Mouse (Mus musculus): ENCODE results near the gene Golga4. TPM values are rescaled to one million over a fixed set of nuclear protein-coding genes. Genes with fewer than 3 reads are reported as not detected.

The Golga4 gene
- polyA plus RNA-seq, 1 experiment: 19.4 TPM

DNA sequence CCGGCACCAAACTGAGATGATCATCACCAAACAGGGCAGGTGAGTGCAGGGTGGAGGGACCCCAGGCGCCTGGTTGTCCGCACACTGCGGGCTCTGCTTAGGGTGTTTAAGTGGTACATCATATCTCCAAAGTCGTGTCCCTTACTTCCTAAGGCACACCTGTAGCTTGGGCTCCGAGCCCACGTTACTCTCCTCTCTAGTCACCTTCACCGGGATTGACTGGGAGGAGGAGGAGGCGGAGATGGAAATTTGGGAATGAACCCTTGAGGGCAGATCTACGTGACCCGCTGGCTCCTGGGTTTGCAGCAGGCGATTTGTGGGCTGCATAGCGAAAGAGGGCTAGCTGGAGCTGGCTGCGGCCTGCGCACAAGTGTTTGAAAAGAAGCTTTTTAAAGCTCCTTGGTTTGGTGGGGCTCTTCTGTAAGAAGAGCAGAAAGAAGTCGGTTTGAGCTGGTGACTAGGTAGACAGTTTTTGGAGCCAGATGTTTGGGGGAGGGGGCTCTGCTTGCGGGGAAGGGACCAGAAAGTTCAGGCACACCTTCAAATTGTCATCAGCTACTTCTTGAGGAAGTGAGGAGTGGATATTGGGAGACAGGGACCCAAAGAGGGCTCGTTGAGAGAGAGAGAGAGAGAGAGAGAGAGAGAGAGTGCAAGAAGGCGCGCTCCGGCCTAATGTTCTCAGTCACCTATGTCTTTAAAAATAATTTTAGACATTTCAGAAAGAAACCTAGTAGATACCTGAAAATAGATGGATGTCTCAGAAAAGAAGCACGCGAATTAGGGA, 26.4 kb upstream of the Golga4 start:
- Histone ChIP-seq H3K4me1 (replicated peaks; ENCODE audit: control insufficient read depth, insufficient read depth, low read length) (peaks cover 21% of the 10 kb centered on the region), H3K4me3 (ENCODE audit: control insufficient read depth, insufficient read depth, low read length) (no peak overlapping the region), H3K27ac (ENCODE audit: control insufficient read depth, insufficient read depth, low read length) (no peak overlapping the region), H3K27me3 (ENCODE audit: control insufficient read depth, insufficient read depth, low read length) (peaks cover 34% of the 10 kb centered on the region), H3K36me3 (ENCODE audit: control insufficient read depth, insufficient read depth, low read length) (no peaks in the 10 kb centered on the region)
- WGBS: 43% methylated on average over 23 of the region's 23 CpGs
- DNase-seq: no peak
- TF ChIP-seq CTCF (IDR thresholded peaks at IDR 0.05; ENCODE audit: borderline replicate concordance, control insufficient read depth, extremely low read depth, insufficient read depth, low read length, poor library complexity) (no peak), POLR2A (IDR thresholded peaks at IDR 0.05; ENCODE audit: control insufficient read depth, extremely low read depth, insufficient read depth, low read length, poor library complexity) (no peak)

DNA sequence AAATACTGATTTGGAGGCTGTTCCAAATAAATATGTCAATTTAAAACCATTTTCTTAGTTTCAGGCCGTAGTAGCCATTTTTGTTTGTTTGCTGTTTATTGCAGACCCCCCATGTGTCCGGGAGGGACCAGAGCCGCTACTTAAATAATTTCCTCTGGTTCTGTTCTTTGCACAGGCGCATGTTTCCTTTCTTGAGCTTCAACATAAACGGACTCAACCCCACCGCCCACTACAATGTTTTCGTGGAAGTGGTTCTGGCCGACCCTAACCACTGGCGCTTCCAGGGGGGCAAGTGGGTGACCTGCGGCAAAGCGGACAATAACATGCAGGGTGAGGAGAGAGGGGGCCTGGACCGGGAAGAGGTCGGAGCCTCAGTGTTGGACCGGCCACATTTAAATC, 25.8 kb upstream of the Golga4 start:
- WGBS: 33% methylated on average over 14 of the region's 14 CpGs

DNA sequence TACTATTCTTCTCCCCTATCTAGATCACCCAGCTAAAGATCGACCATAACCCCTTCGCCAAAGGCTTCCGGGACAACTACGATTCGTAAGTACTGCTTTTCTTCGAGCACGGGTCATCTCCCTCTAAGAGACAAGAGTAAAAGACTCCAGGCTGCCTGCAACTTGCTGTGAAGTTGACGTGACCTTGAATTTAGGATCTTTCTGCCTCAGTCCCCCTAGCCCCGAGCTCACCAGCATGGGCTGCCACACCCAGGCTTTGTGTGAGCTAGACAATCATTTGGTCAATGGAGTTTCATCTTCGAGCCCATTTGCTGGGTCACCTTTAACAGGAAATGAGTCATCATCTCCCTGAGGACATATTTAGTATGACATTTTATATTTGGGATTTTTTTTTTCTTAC, 23.9 kb upstream of the Golga4 start:
- 74% methylated on average over 10 of the region's 10 CpGs for WGBS
- no peak for DNase-seq
- no peak overlapping the region for H3K4me3 ChIP-seq (ENCODE audit: control insufficient read depth, insufficient read depth, low read length)
- TF ChIP-seq CTCF (IDR thresholded peaks at IDR 0.05; ENCODE audit: borderline replicate concordance, control insufficient read depth, extremely low read depth, insufficient read depth, low read length, poor library complexity) (no peak), POLR2A (IDR thresholded peaks at IDR 0.05; ENCODE audit: control insufficient read depth, extremely low read depth, insufficient read depth, low read length, poor library complexity) (no peak)
- H3K4me1 ChIP-seq (replicated peaks; ENCODE audit: control insufficient read depth, insufficient read depth, low read length): peaks cover 19% of the 10 kb centered on the region
- H3K36me3 ChIP-seq (ENCODE audit: control insufficient read depth, insufficient read depth, low read length): no peaks in the 10 kb centered on the region
- peaks cover 31% of the 10 kb centered on the region for H3K27me3 ChIP-seq (ENCODE audit: control insufficient read depth, insufficient read depth, low read length)
- H3K27ac ChIP-seq (ENCODE audit: control insufficient read depth, insufficient read depth, low read length): no peak overlapping the region

More for the DNA sequence above, 25.8 kb upstream of the Golga4 start:
- H3K4me3 ChIP-seq (ENCODE audit: control insufficient read depth, insufficient read depth, low read length): no peak overlapping the region
- peaks cover 21% of the 10 kb centered on the region for H3K4me1 ChIP-seq (replicated peaks; ENCODE audit: control insufficient read depth, insufficient read depth, low read length)
- H3K36me3 ChIP-seq (ENCODE audit: control insufficient read depth, insufficient read depth, low read length): no peaks in the 10 kb centered on the region
- H3K27ac ChIP-seq (ENCODE audit: control insufficient read depth, insufficient read depth, low read length): no peak overlapping the region
- no peak for DNase-seq
- peaks cover 34% of the 10 kb centered on the region for H3K27me3 ChIP-seq (ENCODE audit: control insufficient read depth, insufficient read depth, low read length)
- TF ChIP-seq CTCF (IDR thresholded peaks at IDR 0.05; ENCODE audit: borderline replicate concordance, control insufficient read depth, extremely low read depth, insufficient read depth, low read length, poor library complexity) (no peak), POLR2A (IDR thresholded peaks at IDR 0.05; ENCODE audit: control insufficient read depth, extremely low read depth, insufficient read depth, low read length, poor library complexity) (no peak)

DNA sequence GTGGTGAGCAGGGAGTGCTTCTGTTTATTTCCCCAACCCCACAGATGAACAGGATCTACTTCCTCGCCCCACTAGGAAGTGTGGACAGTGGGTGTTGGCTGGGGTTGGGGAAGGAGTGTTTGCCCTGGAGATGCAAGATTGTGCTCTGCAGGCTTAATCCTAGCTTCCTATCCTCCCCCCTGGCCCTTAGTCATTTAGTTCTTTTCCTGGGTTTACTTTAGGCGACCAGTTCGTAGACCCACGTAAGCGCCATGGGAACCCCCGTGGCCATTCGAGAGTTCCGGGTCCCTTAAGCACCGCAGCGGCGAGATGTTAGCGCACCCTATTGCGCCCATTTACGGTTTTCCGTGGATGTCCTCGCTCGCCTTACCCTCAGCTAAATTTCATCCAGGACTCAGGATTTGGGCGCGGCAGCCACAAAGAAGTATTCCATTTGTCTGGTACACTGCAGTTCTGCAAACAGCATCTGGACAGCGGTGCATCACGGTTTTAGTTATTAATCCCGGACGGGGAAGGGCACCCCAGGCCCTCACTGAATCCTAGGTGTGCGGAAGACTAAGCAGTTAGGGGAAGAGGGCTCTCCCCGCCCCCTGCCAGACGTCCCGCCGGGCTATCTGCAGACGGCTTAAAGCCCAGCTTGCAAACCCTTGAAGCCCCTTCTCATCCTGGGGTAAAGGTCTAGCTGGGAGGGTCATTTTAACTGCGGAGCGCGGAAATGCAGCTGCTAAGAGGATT, 19.5 kb upstream of the Golga4 start:
- no peak for DNase-seq
- no peak for TF ChIP-seq POLR2A (IDR thresholded peaks at IDR 0.05; ENCODE audit: control insufficient read depth, extremely low read depth, insufficient read depth, low read length, poor library complexity)
- TF ChIP-seq CTCF (IDR thresholded peaks at IDR 0.05; ENCODE audit: borderline replicate concordance, control insufficient read depth, extremely low read depth, insufficient read depth, low read length, poor library complexity): no peak
- no peak overlapping the region for H3K4me3 ChIP-seq (ENCODE audit: control insufficient read depth, insufficient read depth, low read length)
- peaks cover 16% of the 10 kb centered on the region for H3K27me3 ChIP-seq (ENCODE audit: control insufficient read depth, insufficient read depth, low read length)
- 7% methylated on average over 32 of the region's 32 CpGs for WGBS
- no peaks in the 10 kb centered on the region for H3K36me3 ChIP-seq (ENCODE audit: control insufficient read depth, insufficient read depth, low read length)
- H3K4me1 ChIP-seq (replicated peaks; ENCODE audit: control insufficient read depth, insufficient read depth, low read length): peaks cover 11% of the 10 kb centered on the region
- H3K27ac ChIP-seq (ENCODE audit: control insufficient read depth, insufficient read depth, low read length): no peak overlapping the region

DNA sequence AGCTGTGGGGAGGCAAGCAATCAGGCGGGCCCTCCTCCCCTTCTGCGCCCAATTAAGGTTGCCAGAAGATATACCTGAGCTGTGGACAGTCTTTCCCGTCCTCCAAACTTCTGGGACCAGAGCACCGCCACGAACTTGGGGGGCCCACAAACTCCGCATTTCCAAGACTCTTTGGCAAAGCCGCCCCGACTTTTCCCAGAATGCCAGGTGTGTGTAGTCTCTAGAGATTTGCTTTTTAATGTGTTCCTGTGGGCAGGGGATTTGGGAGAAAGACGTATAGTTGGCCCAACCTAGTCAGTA, 19.0 kb upstream of the Golga4 start:
- no peak for TF ChIP-seq POLR2A (IDR thresholded peaks at IDR 0.05; ENCODE audit: control insufficient read depth, extremely low read depth, insufficient read depth, low read length, poor library complexity)
- TF ChIP-seq CTCF (IDR thresholded peaks at IDR 0.05; ENCODE audit: borderline replicate concordance, control insufficient read depth, extremely low read depth, insufficient read depth, low read length, poor library complexity): no peak
- Histone ChIP-seq H3K27me3 (ENCODE audit: control insufficient read depth, insufficient read depth, low read length) (peaks cover 13% of the 10 kb centered on the region), H3K27ac (ENCODE audit: control insufficient read depth, insufficient read depth, low read length) (no peak overlapping the region), H3K4me1 (replicated peaks; ENCODE audit: control insufficient read depth, insufficient read depth, low read length) (peaks cover 11% of the 10 kb centered on the region), H3K4me3 (ENCODE audit: control insufficient read depth, insufficient read depth, low read length) (no peak overlapping the region), H3K36me3 (ENCODE audit: control insufficient read depth, insufficient read depth, low read length) (no peaks in the 10 kb centered on the region)
- no peak for DNase-seq
- 5% methylated on average over 9 of the region's 9 CpGs for WGBS

DNA sequence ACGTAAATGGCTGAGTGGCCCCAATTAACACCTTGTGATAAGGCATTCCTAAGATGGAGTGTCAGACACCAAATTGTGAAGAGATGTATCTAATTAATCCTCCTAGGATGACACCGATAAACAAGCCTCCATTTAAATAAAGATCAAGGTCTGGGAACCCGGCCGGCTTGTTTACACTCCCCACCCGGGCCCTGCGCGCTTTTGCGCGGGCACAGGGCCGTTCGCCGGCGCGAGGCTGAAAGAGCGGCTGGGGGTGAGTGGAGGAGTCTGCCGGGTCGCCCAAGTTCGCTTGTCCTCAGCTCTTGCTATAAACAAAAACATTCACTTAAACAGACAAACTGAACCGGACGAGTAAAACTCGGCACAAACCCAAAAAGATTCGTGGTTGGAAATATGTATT, 18.4 kb upstream of the Golga4 start:
- Histone ChIP-seq H3K4me3 (ENCODE audit: control insufficient read depth, insufficient read depth, low read length) (no peak overlapping the region), H3K27ac (ENCODE audit: control insufficient read depth, insufficient read depth, low read length) (no peak overlapping the region), H3K4me1 (replicated peaks; ENCODE audit: control insufficient read depth, insufficient read depth, low read length) (peaks cover 11% of the 10 kb centered on the region), H3K27me3 (ENCODE audit: control insufficient read depth, insufficient read depth, low read length) (peaks cover 13% of the 10 kb centered on the region), H3K36me3 (ENCODE audit: control insufficient read depth, insufficient read depth, low read length) (no peaks in the 10 kb centered on the region)
- 2% methylated on average over 22 of the region's 22 CpGs for WGBS
- TF ChIP-seq POLR2A (IDR thresholded peaks at IDR 0.05; ENCODE audit: control insufficient read depth, extremely low read depth, insufficient read depth, low read length, poor library complexity): no peak
- TF ChIP-seq CTCF (IDR thresholded peaks at IDR 0.05; ENCODE audit: borderline replicate concordance, control insufficient read depth, extremely low read depth, insufficient read depth, low read length, poor library complexity): no peak
- no peak for DNase-seq
